Mouse (Mus musculus): ENCODE data around the gene Stx2. TPM values are rescaled to one million over a fixed set of nuclear protein-coding genes. Genes with fewer than 3 reads are reported as not detected.

Stx2 gene
- total and polyA plus RNA-seq, 2 experiments from 2014 or later = 14.6 to 36.8 TPM

DNA sequence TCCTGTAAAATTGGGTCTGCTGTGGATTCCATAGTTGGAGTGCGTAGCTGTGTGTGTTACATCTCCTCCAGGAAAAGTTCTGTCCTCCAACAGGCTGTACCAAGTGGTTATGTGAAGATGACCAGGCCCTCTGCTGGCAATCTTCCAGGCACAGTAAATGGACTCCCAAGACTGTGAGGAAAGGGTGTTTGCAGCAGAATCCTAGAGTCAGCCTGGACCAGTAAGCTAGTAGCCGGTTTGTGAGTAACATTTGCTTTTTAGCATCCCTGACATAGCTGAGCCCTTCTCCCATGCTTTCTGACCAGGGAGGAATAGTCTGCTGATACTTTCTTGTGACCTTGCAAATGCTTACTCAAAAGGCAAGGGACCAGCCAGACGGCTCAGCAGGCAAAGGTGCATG, 17.8 kb upstream of the Stx2 start:
- no peak overlapping the region for H3K9ac ChIP-seq (replicated peaks; ENCODE audit: low read depth, low read length)
- H3K27ac ChIP-seq (ENCODE audit: low read depth) = no peak overlapping the region
- no peaks in the 10 kb centered on the region for H3K9me3 ChIP-seq (replicated peaks; ENCODE audit: control insufficient read depth, low read length)
- ATAC-seq (ENCODE audit: insufficient read depth, low read depth) (no peak), DNase-seq (ENCODE audit: low spot score) (no peak)
- peaks cover 14% of the 10 kb centered on the region for H3K36me3 ChIP-seq (replicated peaks; ENCODE audit: control insufficient read depth, insufficient read depth, low read length)
- no peaks in the 10 kb centered on the region for H3K27me3 ChIP-seq (ENCODE audit: control insufficient read depth, insufficient read depth, low read length)
- H3K4me2 ChIP-seq (ENCODE audit: low read depth, low read length) = no peak overlapping the region
- no peak overlapping the region for H3K4me3 ChIP-seq (ENCODE audit: low read depth, low read length)
- H3K4me1 ChIP-seq (ENCODE audit: control insufficient read depth, insufficient read depth) = peaks cover 7% of the 10 kb centered on the region
- no peak for TF ChIP-seq CTCF (IDR thresholded peaks at IDR 0.05; ENCODE audit: low read depth)
- no peak for TF ChIP-seq EP300 (IDR thresholded peaks at IDR 0.05; ENCODE audit: low read depth)
- 83% methylated on average over 3 of the region's 3 CpGs for WGBS

DNA sequence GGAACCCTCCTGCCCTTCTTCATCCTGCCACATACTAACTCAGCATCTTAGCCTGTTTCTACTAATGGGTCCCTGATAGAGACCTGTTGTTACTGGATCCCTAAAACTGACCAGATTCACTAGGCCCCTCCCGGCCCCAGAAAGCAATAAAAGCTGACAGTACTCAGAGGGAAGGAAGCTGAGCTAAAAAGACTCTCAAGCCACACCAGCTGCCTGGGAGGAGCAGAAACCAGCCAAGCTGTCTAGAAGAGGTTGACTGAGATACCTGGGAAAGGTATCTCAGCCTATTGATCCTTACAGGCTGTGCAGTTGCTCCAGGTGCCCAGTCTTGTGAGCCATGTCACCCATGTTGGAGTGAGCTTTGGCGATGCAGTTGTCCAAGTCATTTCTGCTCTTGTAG, 17.4 kb upstream of the Stx2 start:
- DNase-seq (ENCODE audit: low spot score) (no peak), ATAC-seq (ENCODE audit: insufficient read depth, low read depth) (no peak)
- H3K27me3 ChIP-seq (ENCODE audit: control insufficient read depth, insufficient read depth, low read length) = no peaks in the 10 kb centered on the region
- H3K4me2 ChIP-seq (ENCODE audit: low read depth, low read length) = no peak overlapping the region
- TF ChIP-seq CTCF (IDR thresholded peaks at IDR 0.05; ENCODE audit: low read depth) (no peak), EP300 (IDR thresholded peaks at IDR 0.05; ENCODE audit: low read depth) (no peak)
- WGBS = 90% methylated on average over 2 of the region's 2 CpGs
- H3K4me1 ChIP-seq (ENCODE audit: control insufficient read depth, insufficient read depth) = peaks cover 9% of the 10 kb centered on the region
- peaks cover 14% of the 10 kb centered on the region for H3K36me3 ChIP-seq (replicated peaks; ENCODE audit: control insufficient read depth, insufficient read depth, low read length)
- H3K9me3 ChIP-seq (replicated peaks; ENCODE audit: control insufficient read depth, low read length) = no peaks in the 10 kb centered on the region
- no peak overlapping the region for H3K4me3 ChIP-seq (ENCODE audit: low read depth, low read length)
- no peak overlapping the region for H3K27ac ChIP-seq (ENCODE audit: low read depth)
- H3K9ac ChIP-seq (replicated peaks; ENCODE audit: low read depth, low read length) = no peak overlapping the region

DNA sequence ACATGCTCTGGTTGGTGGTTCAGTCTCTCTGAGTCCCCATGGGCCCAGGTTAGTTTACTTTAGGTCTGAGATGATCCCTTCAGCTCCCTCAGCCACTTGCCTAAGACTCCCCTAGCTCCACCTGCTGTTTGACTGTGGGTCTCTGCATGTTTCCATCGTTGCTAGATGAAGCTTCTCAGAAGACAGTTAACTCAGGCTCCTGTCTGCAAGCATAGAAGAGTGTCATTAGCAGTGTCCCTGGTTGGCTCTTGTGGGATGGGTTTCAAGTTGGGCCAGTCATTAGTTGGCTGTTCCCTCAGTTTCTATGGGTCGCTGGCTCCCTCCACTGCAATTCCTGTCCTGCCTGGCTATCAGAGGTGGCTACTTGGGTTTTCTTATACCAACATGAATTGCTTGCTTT, 16.7 kb upstream of the Stx2 start:
- H3K27ac ChIP-seq (ENCODE audit: low read depth) = no peak overlapping the region
- peaks cover 14% of the 10 kb centered on the region for H3K36me3 ChIP-seq (replicated peaks; ENCODE audit: control insufficient read depth, insufficient read depth, low read length)
- no peak overlapping the region for H3K4me2 ChIP-seq (ENCODE audit: low read depth, low read length)
- H3K9me3 ChIP-seq (replicated peaks; ENCODE audit: control insufficient read depth, low read length) = no peaks in the 10 kb centered on the region
- ATAC-seq (ENCODE audit: insufficient read depth, low read depth) (no peak), DNase-seq (ENCODE audit: low spot score) (no peak)
- H3K4me3 ChIP-seq (ENCODE audit: low read depth, low read length) = no peak overlapping the region
- H3K4me1 ChIP-seq (ENCODE audit: control insufficient read depth, insufficient read depth) = peaks cover 9% of the 10 kb centered on the region
- no peaks in the 10 kb centered on the region for H3K27me3 ChIP-seq (ENCODE audit: control insufficient read depth, insufficient read depth, low read length)
- no peak for TF ChIP-seq EP300 (IDR thresholded peaks at IDR 0.05; ENCODE audit: low read depth)
- TF ChIP-seq CTCF (IDR thresholded peaks at IDR 0.05; ENCODE audit: low read depth) = 0 out of 2 replicates have a peak, but pooled peaks have one; percentile 6
- 51% methylated on average over 2 of the region's 2 CpGs for WGBS
- H3K9ac ChIP-seq (replicated peaks; ENCODE audit: low read depth, low read length) = no peak overlapping the region

DNA sequence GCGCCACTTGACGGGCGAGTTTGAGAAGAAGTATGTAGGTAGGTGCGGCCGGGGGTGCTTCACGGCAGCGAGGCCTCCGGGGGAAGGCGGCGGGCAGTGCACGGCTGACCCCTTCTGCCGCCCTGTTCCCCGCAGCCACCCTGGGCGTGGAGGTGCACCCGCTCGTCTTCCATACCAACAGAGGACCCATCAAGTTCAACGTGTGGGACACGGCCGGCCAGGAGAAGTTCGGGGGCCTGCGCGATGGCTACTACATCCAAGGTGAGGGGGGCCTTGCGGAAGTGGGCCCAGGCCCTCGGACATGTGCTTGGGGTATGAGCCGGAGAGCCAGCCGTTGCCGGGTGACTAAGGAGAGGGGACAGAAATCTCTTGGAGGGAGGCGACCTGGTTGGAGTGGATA, 12.4 kb upstream of the Stx2 start:
- no peaks in the 10 kb centered on the region for H3K27me3 ChIP-seq (ENCODE audit: control insufficient read depth, insufficient read depth, low read length)
- no peaks in the 10 kb centered on the region for H3K9me3 ChIP-seq (replicated peaks; ENCODE audit: control insufficient read depth, low read length)
- DNase-seq (ENCODE audit: low spot score) (no peak), ATAC-seq (ENCODE audit: insufficient read depth, low read depth) (no peak)
- H3K36me3 ChIP-seq (replicated peaks; ENCODE audit: control insufficient read depth, insufficient read depth, low read length) = peaks cover 14% of the 10 kb centered on the region
- H3K4me3 ChIP-seq (ENCODE audit: low read depth, low read length) = peak overlapping the region; percentile 81
- peak overlapping the region; percentile 82 for H3K9ac ChIP-seq (replicated peaks; ENCODE audit: low read depth, low read length)
- TF ChIP-seq CTCF (IDR thresholded peaks at IDR 0.05; ENCODE audit: low read depth) (no peak), EP300 (IDR thresholded peaks at IDR 0.05; ENCODE audit: low read depth) (no peak)
- peaks cover 9% of the 10 kb centered on the region for H3K4me1 ChIP-seq (ENCODE audit: control insufficient read depth, insufficient read depth)
- whole genome bisulfite sequencing = 6% methylated on average over 27 of the region's 28 CpGs
- H3K27ac ChIP-seq (ENCODE audit: low read depth) = peak overlapping the region; percentile 98
- peak overlapping the region; percentile 80 for H3K4me2 ChIP-seq (ENCODE audit: low read depth, low read length)

DNA sequence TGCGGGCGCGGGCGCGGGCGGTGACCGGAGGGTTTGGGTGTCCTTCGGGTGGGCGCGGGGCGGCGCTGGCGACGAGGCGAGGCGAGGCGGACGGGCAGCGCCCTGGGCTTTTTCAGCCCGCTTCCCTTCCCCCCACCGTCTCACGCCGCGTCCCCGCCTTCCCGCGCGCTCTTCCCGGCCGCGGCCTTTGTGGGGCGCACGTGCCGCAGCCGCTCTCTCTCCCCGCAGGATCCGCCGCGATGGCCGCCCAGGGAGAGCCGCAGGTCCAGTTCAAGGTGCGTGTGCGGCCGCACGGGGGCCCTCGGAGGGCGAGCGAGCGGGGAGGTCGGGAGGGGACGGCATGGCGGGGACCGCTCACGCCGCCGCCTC, 11.9 kb upstream of the Stx2 start:
- peak; percentile 77 for ATAC-seq (ENCODE audit: insufficient read depth, low read depth)

More for the DNA sequence above, 11.9 kb upstream of the Stx2 start:
- WGBS = 0% methylated on average over 28 of the region's 56 CpGs
- peaks cover 9% of the 10 kb centered on the region for H3K4me1 ChIP-seq (ENCODE audit: control insufficient read depth, insufficient read depth)
- no peak for TF ChIP-seq EP300 (IDR thresholded peaks at IDR 0.05; ENCODE audit: low read depth)
- peak; percentile 31 for TF ChIP-seq CTCF (IDR thresholded peaks at IDR 0.05; ENCODE audit: low read depth)
- no peaks in the 10 kb centered on the region for H3K27me3 ChIP-seq (ENCODE audit: control insufficient read depth, insufficient read depth, low read length)
- peak overlapping the region; percentile 81 for H3K4me3 ChIP-seq (ENCODE audit: low read depth, low read length)
- H3K27ac ChIP-seq (ENCODE audit: low read depth) = peak overlapping the region; percentile 98
- no peaks in the 10 kb centered on the region for H3K9me3 ChIP-seq (replicated peaks; ENCODE audit: control insufficient read depth, low read length)
- peaks cover 14% of the 10 kb centered on the region for H3K36me3 ChIP-seq (replicated peaks; ENCODE audit: control insufficient read depth, insufficient read depth, low read length)
- peak overlapping the region; percentile 82 for H3K9ac ChIP-seq (replicated peaks; ENCODE audit: low read depth, low read length)
- DNase-seq (ENCODE audit: low spot score) = peak; percentile 76
- H3K4me2 ChIP-seq (ENCODE audit: low read depth, low read length) = peak overlapping the region; percentile 80
